ENCODE assay signal across 20 mouse cellular contexts in the genomic region with DNA sequence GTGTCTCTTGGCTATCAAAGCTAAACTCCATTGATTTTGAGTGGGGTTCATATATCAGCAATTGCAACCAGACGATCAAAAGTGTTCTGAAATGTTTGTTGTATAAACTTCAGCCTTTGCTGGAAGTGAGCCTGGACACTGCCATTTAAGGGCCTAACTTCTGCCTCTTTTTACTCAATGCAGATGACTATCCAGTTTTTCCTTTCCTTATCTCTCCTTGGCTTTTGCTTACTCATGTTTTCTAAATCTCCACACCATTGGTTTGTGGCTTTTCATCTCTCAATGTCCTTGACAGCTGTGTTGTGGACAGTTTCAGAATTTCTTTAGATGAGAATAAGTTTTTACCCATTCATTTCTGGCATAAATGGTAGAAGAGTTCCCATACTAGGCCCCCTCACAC.
A peak's percentile ranks its signal among the peaks of the same experiment; 100 is the strongest.
DNase-seq lines count a peak whose midpoint lies in the region; ATAC-seq and TF ChIP-seq lines count a peak whose summit lies in the region.
"Had no signal": no experiment of that assay in that cellular context is flagged by ENCODE, and none has a peak within 500 bp of the region (broad histone marks: within the 10 kb centered on the region; RNA-seq: fewer than 3 reads in every experiment).

No protein-coding gene starts in this region.

- H3K27me3 ChIP-seq in lung, embryonic 15.5 days: no peaks in the 10 kb centered on the region
- H3K27me3 ChIP-seq in midbrain, postnatal 0 days (ENCODE audit: insufficient read depth, low read length): no peaks in the 10 kb centered on the region
- H3K27me3 ChIP-seq: embryonic facial prominence, embryonic 12.5 days; forebrain, embryonic 13.5 days; hindbrain, embryonic 12.5 days; limb, embryonic 15.5 days; midbrain, embryonic 12.5 days; neural tube, embryonic 12.5 days had no signal

- no peak overlapping the region for H3K4me3 ChIP-seq in lung, embryonic 15.5 days
- H3K4me3 ChIP-seq in midbrain, postnatal 0 days (ENCODE audit: low read depth, low read length): no peak overlapping the region
- H3K4me3 ChIP-seq: embryonic facial prominence, embryonic 12.5 days; forebrain, embryonic 13.5 days; gastrocnemius, adult 2 months; hindbrain, embryonic 12.5 days; limb, embryonic 15.5 days; midbrain, embryonic 12.5 days; neural tube, embryonic 12.5 days had no signal

- DNase-seq in adrenal gland, adult (ENCODE audit: inconsistent age in 2 of 2, low spot score in 1 of 2): peak; percentile 38 to 79
- no peak for DNase-seq in adrenal gland, postnatal 4 days (ENCODE audit: low spot score in 2 of 2)
- DNase-seq in lung, postnatal 25 days (ENCODE audit: low spot score): no peak
- DNase-seq in NIH3T3 (ENCODE audit: low read depth): peak; percentile 91
- DNase-seq in adrenal gland, postnatal 36 days: peak; percentile 56
- no peak for DNase-seq in midbrain, postnatal 0 days (ENCODE audit: low spot score)
- DNase-seq: cerebellum, adult 18-20 months; cerebellum, postnatal 14 days; gastrocnemius, adult 2 months; kidney, adult 18-20 months; layer of hippocampus, adult 9-11 months; thymus, postnatal 25 days had no signal

- TF ChIP-seq CTCF in midbrain, postnatal 0 days (IDR thresholded peaks at IDR 0.05): no peak

- H3K4me2 ChIP-seq in lung, embryonic 15.5 days: no peak overlapping the region
- H3K4me2 ChIP-seq in midbrain, postnatal 0 days (ENCODE audit: low read depth, low read length, poor library complexity, severe bottlenecking): no peak overlapping the region
- H3K4me2 ChIP-seq: embryonic facial prominence, embryonic 12.5 days; forebrain, embryonic 13.5 days; hindbrain, embryonic 12.5 days; limb, embryonic 15.5 days; midbrain, embryonic 12.5 days; neural tube, embryonic 12.5 days had no signal

- H3K36me3 ChIP-seq in lung, embryonic 15.5 days: no peaks in the 10 kb centered on the region
- H3K36me3 ChIP-seq in midbrain, postnatal 0 days (ENCODE audit: insufficient read depth, low read length): no peaks in the 10 kb centered on the region
- H3K36me3 ChIP-seq: embryonic facial prominence, embryonic 12.5 days; hindbrain, embryonic 12.5 days; limb, embryonic 15.5 days; midbrain, embryonic 12.5 days; neural tube, embryonic 12.5 days had no signal

- H3K9ac ChIP-seq in lung, embryonic 15.5 days: no peak overlapping the region
- no peak overlapping the region for H3K9ac ChIP-seq in midbrain, postnatal 0 days (replicated peaks; ENCODE audit: low read length, poor library complexity, severe bottlenecking)
- H3K9ac ChIP-seq: embryonic facial prominence, embryonic 12.5 days; forebrain, embryonic 13.5 days; hindbrain, embryonic 12.5 days; limb, embryonic 15.5 days; midbrain, embryonic 12.5 days; neural tube, embryonic 12.5 days had no signal

- WGBS in lung, embryonic 15.5 days: 21% methylated on average over 1 of the region's 1 CpGs
- 96% methylated on average over 1 of the region's 1 CpGs for WGBS in midbrain, postnatal 0 days

- peaks cover 5% of the 10 kb centered on the region for H3K4me1 ChIP-seq in lung, embryonic 15.5 days
- no peaks in the 10 kb centered on the region for H3K4me1 ChIP-seq in midbrain, postnatal 0 days (ENCODE audit: insufficient read depth, low read length)
- H3K4me1 ChIP-seq: embryonic facial prominence, embryonic 12.5 days had no signal

- peak; percentile 39; the same call in 1 of the 2 replicates for ATAC-seq in lung, embryonic 15.5 days (ENCODE audit: borderline replicate concordance, extremely low read depth, low FRiP score, low TSS enrichment)
- ATAC-seq in midbrain, postnatal 0 days (ENCODE audit: low FRiP score): no peak
- ATAC-seq: CD4-positive, CD25-positive, alpha-beta regulatory T cell, adult 4 months; forebrain, embryonic 13.5 days had no signal

- H3K9me3 ChIP-seq in lung, embryonic 15.5 days: no peaks in the 10 kb centered on the region
- H3K9me3 ChIP-seq in midbrain, postnatal 0 days (ENCODE audit: low read length): no peaks in the 10 kb centered on the region
- H3K9me3 ChIP-seq: embryonic facial prominence, embryonic 12.5 days; forebrain, embryonic 13.5 days; hindbrain, embryonic 12.5 days; limb, embryonic 15.5 days; midbrain, embryonic 12.5 days; neural tube, embryonic 12.5 days had no signal

- H3K27ac ChIP-seq in lung, embryonic 15.5 days: 0 out of 2 replicates have a peak overlapping the region, but pooled peaks have one; percentile 2
- H3K27ac ChIP-seq in midbrain, postnatal 0 days (ENCODE audit: low read depth, low read length): no peak overlapping the region
- H3K27ac ChIP-seq: embryonic facial prominence, embryonic 12.5 days; forebrain, embryonic 13.5 days; gastrocnemius, adult 2 months; hindbrain, embryonic 12.5 days; limb, embryonic 15.5 days; midbrain, embryonic 12.5 days; neural tube, embryonic 12.5 days had no signal

Comparison
In these comparisons a context has a peak if more than half of its experiments do, and no peak if none do; other contexts are left out.
1. DNase-seq: peak in adrenal gland, adult (2 of 2), NIH3T3 (single experiment) and adrenal gland, postnatal 36 days (2 of 2); none in adrenal gland, postnatal 4 days (0 of 2), lung, postnatal 25 days (single experiment) and midbrain, postnatal 0 days (single experiment).